Mouse (Mus musculus) Patski (cell line): ENCODE results near the gene Catsperg1. TPM values are rescaled to one million over a fixed set of nuclear protein-coding genes. Genes with fewer than 3 reads are reported as not detected.

Experiments used
- ATAC-seq: fragments of 100-300 bp; one replicate; pipeline ENCODE4 v1.8.0; 2021
- CTCF ChIA-PET: fragments of 350-600 bp; sonication (Branson Sonifier 250); formaldehyde crosslinking; loops from one replicate; lab custom pipeline; 2022; ENCODE audit warnings: inconsistent platforms; lab: Charles Lee
- POLR2A ChIA-PET: fragments of 350-600 bp; sonication (Branson Sonifier 250); formaldehyde crosslinking; loops from one replicate; lab custom pipeline; 2022; ENCODE audit warnings: antibody characterized with exemption, inconsistent platforms; lab: Charles Lee
- DNase-seq: peaks from one replicate; pipeline ENCODE4 v3.0.0-alpha.2; 2011; ENCODE audit warnings: low read depth, low spot score
- H3K27me3 ChIP-seq: fragments of 371-371 bp; one replicate; pipeline ENCODE4 v1.5.1; 2021
- CTCF ChIP-seq: fragments of 100-300 bp; IDR thresholded peaks from one replicate; pipeline ENCODE4 v1.5.1; 2021
- in situ Hi-C: fragments of 300-500 bp; cut with MboI; formaldehyde crosslinking; loops from 3 replicates; pipeline ENCODE4 v1.11.1; 2018; ENCODE audit warnings: low pct_unique_long_range_greater_than_20kb, mixed read lengths
- polyA plus RNA-seq: library from polyadenylated mRNA; unstranded; gene quantifications from one replicate; pipeline ENCODE4 v1.2.3, GENCODE M21; 2021

The Catsperg1 gene
- polyA plus RNA-seq, 1 experiment from 2014 or later = not detected

GRCm38 (mm10) chr7:29162750-29163525 lies 50.9 kb downstream of the Catsperg1 start:
- DNase-seq = no peak
- in situ Hi-C loops = no loop called here
- TF ChIP-seq CTCF = no peak
- POLR2A ChIA-PET = no interaction called here
- CTCF ChIA-PET = interaction anchor here (1.6 kb wide), 1 partner anchor 8 kb away, joined by 4 read pairs; no protein-coding TSS in a partner anchor
- no peaks in the 10 kb centered on the region for H3K27me3 ChIP-seq
- ATAC-seq = no peak

- ATAC-seq (no peak), DNase-seq (no peak)
- ChIA-PET POLR2A (no interaction called here), CTCF (no interaction called here)
- in situ Hi-C loops = no loop called here
- TF ChIP-seq CTCF = no peak
- no peaks in the 10 kb centered on the region for H3K27me3 ChIP-seq
Measured at GRCm38 (mm10) chr7:29162294-29162693, 51.5 kb downstream of the Catsperg1 start.

- in situ Hi-C loops = no loop called here
- H3K27me3 ChIP-seq = no peaks in the 10 kb centered on the region
- ATAC-seq (no peak), DNase-seq (no peak)
- CTCF ChIA-PET = no interaction called here
- no peak for TF ChIP-seq CTCF
- POLR2A ChIA-PET = no interaction called here
Measured at GRCm38 (mm10) chr7:29158264-29158663, 55.6 kb downstream of the Catsperg1 start.

- no peak for TF ChIP-seq CTCF
- peak; percentile 85 for ATAC-seq
- POLR2A ChIA-PET = interaction anchor here (0.6 to 1.5 kb wide), 5 partner anchors 12 to 1469 kb away, joined by 3 to 14 read pairs (median 3); no protein-coding TSS in a partner anchor
- in situ Hi-C loops = no loop called here
- CTCF ChIA-PET = interaction anchor here (0.6 to 1.4 kb wide), 4 partner anchors 7 to 146 kb away, joined by 3 to 6 read pairs (median 4); no protein-coding TSS in a partner anchor
- no peaks in the 10 kb centered on the region for H3K27me3 ChIP-seq
- DNase-seq = no peak
Measured at GRCm38 (mm10) chr7:29155838-29156782, 57.7 kb downstream of the Catsperg1 start, which contains the start of gene Fam98c. TSS of gene Fam98c (minus strand) at chr7:29156234.

GRCm38 (mm10) chr7:29155196-29155837 lies 58.5 kb downstream of the Catsperg1 start:
- no peaks in the 10 kb centered on the region for H3K27me3 ChIP-seq
- ChIA-PET POLR2A (interaction anchor here (0.9 to 1.5 kb wide), 3 partner anchors 13 to 91 kb away, joined by 3 to 14 read pairs (median 3); no protein-coding TSS in a partner anchor), CTCF (interaction anchor here (0.6 to 1.6 kb wide), 7 partner anchors 8 to 147 kb away, joined by 3 to 6 read pairs (median 4); partner anchors contain the start of genes Ggn and Spred3)
- in situ Hi-C loops = no loop called here
- TF ChIP-seq CTCF = no peak
- ATAC-seq (peak; percentile 87), DNase-seq (no peak)

- CTCF ChIA-PET = interaction anchor here (1.4 to 1.6 kb wide), 2 partner anchors 8 to 13 kb away, joined by 3 to 5 read pairs; no protein-coding TSS in a partner anchor
- no peak for DNase-seq
- no peaks in the 10 kb centered on the region for H3K27me3 ChIP-seq
- POLR2A ChIA-PET = interaction anchor here (1.2 kb wide), 1 partner anchor 16 kb away, joined by 3 read pairs; no protein-coding TSS in a partner anchor
- ATAC-seq = no peak
- in situ Hi-C loops = no loop called here
- no peak for TF ChIP-seq CTCF
Measured at GRCm38 (mm10) chr7:29154018-29154720, 59.7 kb downstream of the Catsperg1 start.

- CTCF ChIA-PET = interaction anchor here (0.9 kb wide), 1 partner anchor 149 kb away, joined by 3 read pairs; no protein-coding TSS in a partner anchor
- POLR2A ChIA-PET = no interaction called here
- peaks cover 5% of the 10 kb centered on the region for H3K27me3 ChIP-seq
- no peak for TF ChIP-seq CTCF
- ATAC-seq (no peak), DNase-seq (no peak)
- in situ Hi-C loops = no loop called here
Measured at GRCm38 (mm10) chr7:29151486-29151885, 62.3 kb downstream of the Catsperg1 start.

- in situ Hi-C loops = no loop called here
- DNase-seq = no peak
- TF ChIP-seq CTCF = no peak
- ATAC-seq = no peak
- H3K27me3 ChIP-seq = peaks cover 5% of the 10 kb centered on the region
- ChIA-PET CTCF (no interaction called here), POLR2A (no interaction called here)
Measured at GRCm38 (mm10) chr7:29148771-29149170, 65.1 kb downstream of the Catsperg1 start.
